Mouse (Mus musculus): Measurements from ENCODE around the gene Cntnap2.

DNA sequence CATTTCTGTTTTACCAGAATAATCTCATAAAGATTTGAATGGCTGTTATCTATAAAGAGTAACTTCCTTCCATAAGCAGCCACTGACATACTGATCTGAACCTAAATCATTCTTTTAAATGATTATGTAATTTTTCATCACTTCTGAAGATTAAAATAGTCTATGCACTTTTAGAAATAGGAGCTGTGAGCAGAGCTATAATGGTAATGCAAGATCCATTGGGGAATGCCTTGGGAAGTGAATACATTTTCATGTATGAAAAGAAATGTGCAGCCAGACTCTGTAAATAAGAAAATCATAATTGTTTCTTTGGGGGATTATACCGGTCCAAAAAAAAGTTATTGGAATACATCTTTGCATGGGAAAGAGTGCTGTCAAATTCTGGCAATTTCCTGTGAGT is 19.7 kb upstream of the Cntnap2 start:
- TF ChIP-seq CTCF (IDR thresholded peaks at IDR 0.05; ENCODE audit: low read depth) (no peak), EP300 (IDR thresholded peaks at IDR 0.05; ENCODE audit: low read depth) (no peak)

Data from liver, postnatal 0 days (tissue).